Mouse (Mus musculus) gastrocnemius, postnatal 36 days (tissue): Measurements from ENCODE around the gene Cenpj. TPM values are rescaled to one million over a fixed set of nuclear protein-coding genes. Genes with fewer than 3 reads are reported as not detected.

Experiments used
- DNase-seq, 2 experiments: peaks; one replicate each; pipeline ENCODE4 v3.0.0; 2022
- intact Hi-C: fragments of 180-260 bp; cut with DNase I; formaldehyde crosslinking; loops from one replicate; pipeline ENCODE4 v1.15.1; 2025
- total RNA-seq, 2 experiments: library from RNA; stranded (reverse); gene quantifications; 2 replicates each; pipeline ENCODE4 v1.2.3; 2021

Gene Cenpj
- total RNA-seq, 2 experiments from 2014 or later = 2.0 to 2.5 TPM

- intact Hi-C loops = no loop called here
Measured at GRCm38 (mm10) chr14:56552924-56553323, 22.3 kb downstream of the Cenpj start.

DNA sequence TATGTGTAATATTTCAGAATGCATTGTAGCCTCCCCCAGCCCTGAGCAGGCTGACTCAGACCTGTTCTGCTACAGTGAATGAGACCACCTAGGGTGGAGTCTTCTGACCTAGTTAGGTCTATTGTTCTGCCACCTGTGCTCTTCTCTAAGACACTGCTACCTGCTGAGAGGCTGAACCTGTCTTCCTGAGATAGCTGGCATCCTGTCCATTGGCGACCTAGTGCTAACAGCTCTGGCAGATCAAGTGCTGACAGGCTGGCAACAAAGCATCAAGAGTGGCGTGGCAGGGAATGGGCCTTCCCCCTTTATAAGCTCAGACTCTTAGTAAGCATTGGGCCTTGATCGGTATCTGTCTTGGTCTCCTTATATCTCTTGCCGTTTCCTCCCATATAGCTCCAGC lies 24.3 kb downstream of the Cenpj start:
- intact Hi-C loops = no loop called here
- no peak for DNase-seq

More at GRCm38 (mm10) chr14:56552924-56553323, 22.3 kb downstream of the Cenpj start:
- no peak for DNase-seq

- DNase-seq = no peak
- intact Hi-C loops = no loop called here
Measured at GRCm38 (mm10) chr14:56545491-56545890, 29.7 kb downstream of the Cenpj start.

DNA sequence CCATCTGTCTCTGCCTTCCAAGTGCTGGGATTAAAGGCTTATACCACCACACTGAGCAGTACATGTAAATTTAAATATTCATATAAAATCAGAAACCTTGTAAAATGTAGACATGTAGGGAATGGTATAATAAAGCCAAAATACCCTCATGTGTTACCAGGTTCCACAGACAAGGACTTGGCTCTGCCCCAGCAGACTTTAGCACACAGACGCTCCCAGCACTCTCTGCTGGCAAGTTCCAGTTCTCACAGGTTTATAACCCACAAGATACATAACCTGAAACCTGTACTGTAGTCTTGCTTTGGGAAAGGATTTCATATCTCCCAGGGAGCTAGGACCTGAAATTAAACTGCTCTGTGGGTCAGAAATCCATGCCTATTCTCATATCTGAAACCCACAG lies 30.3 kb downstream of the Cenpj start:
- DNase-seq = no peak
- intact Hi-C loops = no loop called here

- intact Hi-C loops = no loop called here
- no peak for DNase-seq
Measured at GRCm38 (mm10) chr14:56530788-56531187, 44.4 kb downstream of the Cenpj start.

- intact Hi-C loops = no loop called here
- DNase-seq = no peak
Measured at GRCm38 (mm10) chr14:56514775-56515174, 60.5 kb downstream of the Cenpj start.

DNA sequence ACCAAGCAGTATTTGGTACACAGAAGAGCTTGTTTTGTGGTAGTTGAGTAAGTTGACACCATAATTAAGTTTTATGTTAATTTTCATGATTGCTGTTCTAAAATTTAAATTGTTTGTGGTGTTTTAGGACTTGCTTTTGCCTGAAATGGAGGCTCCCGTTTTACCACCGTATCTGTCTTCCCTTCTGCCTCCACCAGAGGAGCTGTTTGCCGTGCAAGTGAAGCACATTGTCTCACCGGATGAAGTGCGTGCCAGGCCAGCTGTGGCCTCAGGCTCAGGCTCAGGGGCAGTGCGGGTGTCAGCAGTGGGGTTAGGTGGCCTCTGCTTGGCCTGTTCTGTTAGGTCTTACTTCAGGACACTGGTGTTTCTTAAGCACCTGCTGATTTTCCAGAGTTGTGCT lies 63.1 kb downstream of the Cenpj start:
- DNase-seq = no peak
- intact Hi-C loops = no loop called here

- intact Hi-C loops = no loop called here
- DNase-seq = no peak
Measured at GRCm38 (mm10) chr14:56506743-56507142, 68.5 kb downstream of the Cenpj start.

DNA sequence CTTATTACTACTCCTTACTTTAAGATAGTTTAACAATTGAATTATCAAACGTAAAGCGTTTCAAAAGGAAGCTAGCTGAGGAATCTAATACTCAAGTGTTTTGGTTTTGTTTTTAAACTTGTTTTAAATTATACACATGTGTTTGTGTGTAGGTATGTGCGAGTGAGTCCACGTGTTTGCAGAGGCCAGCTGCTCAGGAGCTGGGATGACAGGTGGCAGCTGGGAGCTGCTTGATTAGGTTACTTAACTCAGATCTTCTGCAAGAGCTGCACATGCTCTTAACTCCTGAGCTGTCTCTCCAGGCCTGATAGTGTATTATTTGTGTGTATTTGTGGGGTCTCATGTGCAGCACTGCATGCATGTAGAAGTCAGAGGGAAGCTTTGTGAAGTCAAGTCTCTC lies 72.8 kb downstream of the Cenpj start:
- intact Hi-C loops = no loop called here
- no peak for DNase-seq

DNA sequence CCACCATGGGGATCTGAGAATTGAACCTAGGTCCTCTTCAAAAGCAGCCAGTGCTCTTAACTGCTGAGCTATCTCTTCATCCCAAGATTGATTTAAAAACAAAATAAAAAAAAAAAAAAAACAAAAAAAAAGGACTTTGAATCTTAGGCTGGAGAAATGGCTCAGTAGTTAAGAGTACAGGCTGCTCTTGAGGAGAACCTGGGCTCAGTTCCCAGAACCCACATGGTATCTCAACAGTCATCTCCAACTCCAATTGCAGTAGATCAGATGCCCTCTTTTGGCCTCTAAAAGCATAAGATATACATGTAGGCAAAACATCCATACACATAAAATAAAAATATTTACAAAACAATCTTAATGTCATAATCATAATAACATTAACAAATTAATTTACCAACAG lies 85.4 kb downstream of the Cenpj start:
- DNase-seq = no peak
- intact Hi-C loops = no loop called here

Other genes with a start within 250 kb of the Cenpj start
- not detected for gene Atp12a, start 210.4 kb downstream of the Cenpj start, total RNA-seq
- gene Rnf17, start 172.8 kb downstream of the Cenpj start, total RNA-seq = not detected
- 10 to 100 TPM; 12.0 to 13.2 TPM for gene Parp4, start 194 bp upstream of the Cenpj start, total RNA-seq
- gene Mphosph8, start 92.8 kb upstream of the Cenpj start, total RNA-seq = 10 to 100 TPM; 10.7 to 13.4 TPM
- 1 to 10 TPM; 6.3 to 8.8 TPM for gene Pspc1, start 202.9 kb upstream of the Cenpj start, total RNA-seq
- gene Zmym5, start 236.3 kb upstream of the Cenpj start, total RNA-seq = 10 to 100 TPM; 12.8 to 18.5 TPM